Mouse (Mus musculus) retina, postnatal 1 day (tissue): ENCODE measurements at regions not wholly inside any gene's neighbourhood (a gene's known extent, or its start where the extent isn't known, plus 50 kb on each side); places are given as distances from the start of the nearest gene placed in this dataset.
A peak's percentile ranks its signal among the peaks of the same experiment; 100 is the strongest.

ENCODE experiments used
- DNase-seq: peaks from one replicate; pipeline ENCODE4 v3.0.0-alpha.2; 2012

DNA sequence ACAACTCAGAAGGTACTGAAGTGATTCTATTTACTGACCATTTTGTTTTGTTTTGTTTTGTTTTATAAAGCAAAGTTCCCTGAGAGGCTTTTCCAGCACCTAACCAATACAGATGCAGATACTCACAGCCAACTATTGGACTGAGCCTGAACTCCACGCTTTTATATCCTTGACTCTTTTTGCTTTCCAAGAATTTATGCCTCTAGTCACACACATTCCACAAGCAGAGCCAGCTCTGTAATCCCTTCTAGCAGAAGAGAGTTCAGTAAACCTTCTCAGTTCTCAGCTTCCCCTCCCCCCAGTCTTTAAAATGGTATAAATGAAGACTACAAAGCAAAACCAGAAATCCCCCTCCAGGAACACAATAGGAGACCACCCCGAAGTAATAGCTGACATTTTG is 269.0 kb upstream of the 1700003H04Rik start:
- no peak for DNase-seq

DNA sequence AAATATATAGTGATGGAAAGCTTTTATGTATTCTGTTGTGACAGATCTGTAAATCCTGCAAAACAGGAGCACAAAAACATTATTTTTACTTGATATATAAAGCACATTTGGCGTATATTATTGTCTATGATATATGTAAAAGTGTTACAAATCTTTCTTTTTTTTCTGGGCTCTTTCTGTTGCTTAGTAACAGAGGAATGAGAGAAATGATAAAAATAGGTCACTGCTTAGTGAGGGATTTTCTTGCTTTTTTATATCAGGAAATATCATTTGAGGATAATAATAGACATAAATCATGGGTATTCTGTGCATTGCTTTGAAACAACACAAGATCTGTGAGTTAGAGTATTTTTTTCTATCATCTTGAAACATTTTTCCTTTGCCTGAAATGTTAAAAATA is 239.7 kb upstream of the 1700003H04Rik start:
- no peak for DNase-seq

DNA sequence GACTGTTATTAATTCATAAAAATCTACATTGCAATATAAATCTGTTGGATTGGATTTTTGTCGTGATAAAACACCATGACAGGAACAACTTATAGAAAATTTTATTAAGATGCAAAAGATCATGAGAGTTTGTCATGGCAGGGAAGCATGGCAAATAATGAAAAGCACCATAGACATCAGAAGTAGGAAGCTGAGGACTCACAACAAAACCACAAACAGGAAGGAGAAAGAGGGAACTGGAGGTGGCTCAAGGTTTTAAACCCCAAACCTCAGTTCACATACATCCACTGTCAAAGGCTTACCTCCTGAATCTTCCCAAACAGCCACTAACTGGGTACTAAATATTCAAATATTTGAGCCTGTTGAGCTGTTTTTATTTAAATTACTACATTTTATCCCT is 226.0 kb upstream of the 1700003H04Rik start:
- no peak for DNase-seq

DNA sequence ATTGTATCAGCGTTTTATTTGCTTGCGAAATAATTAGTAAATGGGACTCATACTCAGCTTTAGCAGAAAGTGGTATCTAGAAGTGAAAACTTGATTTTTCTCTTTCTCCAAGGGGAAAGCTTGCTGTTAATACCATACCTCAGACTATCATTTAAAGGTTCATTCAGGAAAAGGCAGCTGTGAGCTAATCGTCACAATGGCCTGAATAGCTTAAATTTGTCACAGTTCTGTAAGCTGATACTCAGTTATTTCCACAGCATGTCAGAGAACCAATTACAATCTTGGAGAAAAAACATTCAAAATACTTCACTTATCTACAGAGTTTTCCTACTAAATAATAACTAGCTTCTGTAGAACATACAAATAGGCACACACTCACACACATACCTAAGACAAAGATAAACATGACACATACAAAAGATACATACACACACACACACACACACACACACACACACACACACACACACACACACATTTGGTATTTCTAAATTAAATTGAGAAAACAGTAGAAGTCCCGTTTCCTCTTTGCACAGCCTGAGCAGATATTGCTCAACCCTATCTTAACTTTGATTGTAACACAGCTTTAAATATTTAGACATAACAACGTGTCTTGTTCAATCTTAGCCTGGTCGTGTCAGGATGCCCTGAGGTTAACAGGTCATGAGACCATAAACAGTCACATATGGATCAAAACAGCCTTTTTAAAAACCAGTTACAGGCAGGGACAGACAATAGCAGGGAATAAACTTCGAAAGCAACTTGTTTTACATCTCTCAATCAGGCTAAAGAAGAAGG is 208.5 kb upstream of the 1700003H04Rik start:
- no peak for DNase-seq

DNA sequence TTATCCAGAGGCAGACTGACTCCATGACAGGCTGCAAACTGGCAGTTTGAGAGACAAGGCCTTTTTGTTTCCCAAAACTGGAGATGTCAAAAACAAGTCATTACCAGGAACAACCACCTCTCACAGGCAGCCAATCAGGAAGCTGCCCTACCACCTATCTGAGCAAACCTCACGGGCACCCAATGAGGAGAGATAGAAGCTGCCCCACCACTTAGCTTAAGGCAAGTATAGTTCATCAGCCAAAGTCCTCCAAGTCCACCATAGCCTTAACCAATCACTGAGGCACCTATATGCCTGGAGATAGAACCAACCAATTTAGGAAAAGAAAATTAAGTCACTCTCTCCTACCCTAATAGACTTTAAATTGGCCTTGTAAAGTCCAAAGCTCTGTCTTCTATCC is 207.3 kb upstream of the 1700003H04Rik start:
- DNase-seq = no peak

DNA sequence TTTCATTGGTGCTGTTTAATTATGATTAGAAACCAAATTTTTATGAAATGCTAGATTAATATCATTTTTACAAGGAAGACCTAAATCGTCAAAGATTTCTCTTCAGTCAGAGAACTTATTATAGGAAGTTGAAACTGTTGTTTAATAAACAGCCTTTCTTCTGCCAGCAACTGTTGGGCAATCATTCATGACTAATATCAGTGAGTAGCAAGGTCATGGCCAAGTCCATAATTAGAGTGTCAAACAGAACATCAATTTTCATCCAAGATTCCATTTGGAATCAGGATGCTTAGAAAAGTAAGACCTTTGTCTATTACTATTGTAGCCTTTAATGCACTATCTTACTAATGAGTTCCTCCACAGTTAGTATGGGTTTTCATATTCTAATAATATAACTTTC is 189.4 kb upstream of the 1700003H04Rik start:
- peak; percentile 32 for DNase-seq

DNA sequence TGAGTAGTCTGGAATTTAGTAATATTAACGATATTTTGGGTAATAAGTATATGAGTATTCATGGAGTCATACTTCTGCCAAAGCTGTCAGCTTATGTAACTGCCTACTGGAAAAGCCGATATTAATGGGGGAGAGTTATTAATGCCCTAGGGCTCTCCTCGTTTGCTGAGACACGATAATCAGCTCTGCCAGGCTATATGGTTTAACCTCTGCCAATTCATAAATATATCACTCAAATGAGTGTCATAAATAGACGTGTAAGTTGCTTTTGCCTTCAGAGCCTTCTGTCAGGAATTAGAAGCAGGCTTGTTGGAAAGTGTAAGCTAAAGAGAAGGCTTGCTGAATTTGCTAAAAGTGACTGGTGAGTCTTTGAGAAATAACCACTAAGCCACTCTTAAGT is 188.4 kb upstream of the 1700003H04Rik start:
- peak; percentile 29 for DNase-seq

DNA sequence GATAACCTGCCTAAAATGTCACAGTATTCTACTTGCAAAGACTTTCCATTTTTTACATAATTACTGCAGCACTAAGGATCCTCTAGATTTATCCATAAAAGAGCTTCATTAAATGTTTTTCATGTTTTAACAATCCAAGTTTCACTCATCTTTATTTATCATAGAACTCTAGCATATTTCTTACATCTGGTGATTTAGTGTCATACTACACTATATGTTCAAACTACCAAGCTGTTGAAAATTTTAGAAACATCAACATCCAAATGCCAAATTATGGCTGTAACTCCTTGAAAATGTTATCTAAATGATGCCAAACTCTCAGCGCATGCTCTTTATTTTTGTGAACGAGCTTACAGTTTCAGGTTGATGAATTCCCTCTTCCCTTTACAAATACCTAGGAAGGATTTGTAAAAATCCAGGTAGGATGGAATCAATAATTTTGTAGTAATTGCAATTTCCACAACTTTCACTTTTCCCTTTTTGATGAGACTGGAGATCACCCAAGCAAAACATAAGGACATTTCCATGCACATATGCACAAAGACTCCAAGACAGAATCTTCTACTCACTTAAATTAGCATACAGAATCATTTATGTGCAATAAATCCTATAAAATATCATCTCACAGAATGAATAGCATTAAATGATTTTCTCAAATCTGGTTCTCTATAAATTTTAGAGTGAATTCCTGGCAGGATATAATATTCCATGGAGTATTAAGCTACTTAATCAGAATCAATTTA is 175.0 kb upstream of the 1700003H04Rik start:
- DNase-seq = no peak

DNA sequence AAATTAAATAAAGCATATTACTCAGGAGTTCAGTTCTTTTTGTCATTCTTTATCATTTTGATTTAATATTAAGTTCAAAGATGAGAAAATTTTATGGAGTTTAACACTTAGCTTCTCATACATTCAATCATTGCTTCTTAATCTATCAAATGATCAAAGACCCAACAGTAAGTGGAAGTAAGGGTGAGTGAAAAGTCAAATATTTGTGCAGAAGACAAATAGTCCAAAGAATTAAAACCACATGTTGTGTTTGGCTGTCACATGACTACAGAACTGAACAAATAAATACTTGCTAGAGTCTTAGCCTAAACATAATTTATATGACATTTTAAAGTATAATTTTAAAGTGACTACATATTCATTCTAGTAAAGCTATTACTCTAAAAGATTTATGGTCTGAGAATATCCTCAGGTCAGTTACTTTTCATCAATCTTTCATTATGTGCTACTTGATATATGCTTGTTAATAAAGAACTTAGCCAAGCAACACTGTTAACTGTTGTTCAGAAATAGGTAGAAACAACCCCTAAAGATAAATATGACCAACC is 171.7 kb upstream of the 1700003H04Rik start:
- no peak for DNase-seq

DNA sequence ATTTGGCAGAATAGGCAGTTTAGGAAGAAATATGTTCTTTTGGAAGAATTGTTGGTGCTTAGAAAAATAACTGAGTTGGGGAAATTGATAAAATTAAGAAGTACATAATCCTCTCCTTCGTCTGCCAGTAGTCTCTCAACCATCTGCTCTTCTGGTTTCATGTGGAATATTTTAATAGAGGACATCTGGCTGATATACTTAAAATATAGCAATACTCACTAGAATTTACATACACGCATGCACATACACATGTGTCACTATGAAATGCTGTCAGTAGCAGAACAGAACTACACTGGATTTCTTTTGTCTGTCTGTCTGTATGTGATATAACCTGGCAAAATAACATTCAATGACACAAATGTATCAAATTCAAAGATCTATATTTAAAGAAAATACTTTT is 168.4 kb upstream of the 1700003H04Rik start:
- no peak for DNase-seq

DNA sequence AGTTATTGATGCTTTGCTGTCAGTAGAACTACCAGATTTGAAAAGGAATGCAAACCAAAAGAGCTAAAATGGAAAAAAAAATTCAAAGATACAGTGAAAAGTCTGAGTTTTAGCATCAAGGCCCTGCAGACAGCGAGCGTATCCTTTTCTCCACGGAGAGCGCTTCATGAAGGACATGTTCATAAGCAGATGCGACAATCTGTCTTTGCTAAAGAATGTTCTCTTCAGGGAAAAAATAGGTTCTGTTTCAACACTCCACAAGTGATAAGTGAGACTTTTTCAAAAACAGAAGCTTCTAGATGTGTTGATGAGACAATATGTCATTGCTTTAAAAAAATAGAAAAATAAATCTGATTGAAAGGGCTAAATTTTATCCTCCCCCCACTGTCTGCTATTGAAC is 147.4 kb upstream of the 1700003H04Rik start:
- no peak for DNase-seq

DNA sequence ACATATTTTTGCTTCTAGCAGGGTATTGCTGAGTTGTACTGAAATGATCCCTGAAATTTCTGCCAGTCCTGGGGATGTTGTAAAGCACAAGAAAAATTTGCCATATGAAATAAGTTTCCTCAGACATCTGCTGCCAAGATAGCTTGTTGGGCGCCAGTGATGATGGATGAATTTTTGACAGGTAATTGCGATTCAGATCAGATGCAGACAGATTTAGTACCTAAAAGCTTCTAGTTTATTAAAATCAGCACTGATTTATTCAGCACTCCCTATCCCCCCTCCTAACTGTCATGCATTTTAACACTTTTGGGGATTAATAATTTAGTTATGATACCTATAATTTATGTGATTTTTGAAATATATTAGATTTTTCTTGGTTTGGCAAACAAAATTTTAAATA is 131.3 kb upstream of the 1700003H04Rik start:
- no peak for DNase-seq

DNA sequence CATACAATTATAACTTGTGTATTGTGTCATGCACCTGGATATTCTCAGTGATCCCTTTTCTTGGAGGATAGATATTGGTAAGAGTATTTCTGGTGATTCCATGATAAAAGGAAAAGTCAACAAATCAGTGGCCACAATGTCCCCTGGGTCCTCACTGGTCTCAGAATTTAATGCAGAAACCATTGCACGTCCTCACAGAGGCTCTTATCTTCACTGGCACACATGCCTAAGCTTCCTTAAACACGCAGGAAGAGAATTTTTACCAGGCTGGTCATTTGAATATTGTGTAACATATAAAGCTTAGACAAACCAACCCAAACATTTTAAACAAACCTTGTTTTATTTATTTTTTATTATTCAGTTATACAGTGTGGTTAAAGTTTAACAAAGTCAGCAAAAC is 92.7 kb upstream of the 1700003H04Rik start:
- DNase-seq = no peak

DNA sequence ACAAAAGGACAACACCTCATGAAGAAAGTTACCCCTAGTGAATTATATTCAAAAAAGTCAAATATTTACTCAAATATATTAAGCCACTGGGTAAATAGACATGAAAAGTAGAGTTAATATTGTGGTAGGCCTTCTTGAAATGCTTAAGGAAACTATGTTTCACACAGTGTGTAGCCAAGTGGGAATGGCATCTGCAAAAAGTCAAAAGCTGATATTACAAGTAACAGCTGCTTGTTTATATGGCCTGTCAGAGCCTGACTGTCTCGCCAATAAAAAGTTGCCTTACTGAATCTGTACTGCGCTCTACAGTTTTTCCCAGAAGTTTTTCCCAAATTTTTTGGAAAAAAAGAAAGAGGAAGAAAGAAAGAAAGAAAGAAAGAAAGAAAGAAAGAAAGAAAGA is 77.3 kb upstream of the 1700003H04Rik start:
- no peak for DNase-seq

DNA sequence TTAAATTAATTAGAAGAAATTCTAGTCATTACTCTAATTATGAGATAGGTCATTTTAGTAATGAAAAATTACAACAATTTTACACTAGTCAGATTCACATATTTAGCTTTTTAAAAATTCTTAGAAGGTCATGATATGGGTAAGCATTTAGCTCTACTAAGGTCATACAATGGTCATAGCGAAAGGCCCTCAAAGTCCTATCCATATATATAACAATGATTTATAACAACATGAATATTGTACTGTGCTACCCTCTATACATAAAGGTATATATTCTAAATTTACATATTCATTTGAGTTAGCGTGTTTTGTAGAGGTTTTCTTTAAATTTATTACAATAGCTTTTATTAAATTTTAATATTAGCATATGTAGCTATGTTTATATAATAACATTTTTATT is 52.5 kb upstream of the 1700003H04Rik start:
- no peak for DNase-seq
